Mouse (Mus musculus) macrophage (primary cell): ENCODE data around the gene Ulbp1. TPM values are rescaled to one million over a fixed set of nuclear protein-coding genes. Genes with fewer than 3 reads are reported as not detected.

Source experiments
- H3K27ac ChIP-seq: fragments of 350-480 bp; formaldehyde crosslinking; 2 replicates; pipeline ENCODE4 v1.9.0; 2021
- H3K36me3 ChIP-seq: fragments of 350-480 bp; formaldehyde crosslinking; 2 replicates; pipeline ENCODE4 v1.9.0; 2021; ENCODE audit errors: inconsistent target
- H3K4me3 ChIP-seq: fragments of 350-480 bp; formaldehyde crosslinking; 2 replicates; pipeline ENCODE4 v1.9.0; 2021; ENCODE audit errors: inconsistent target
- H3K79me2 ChIP-seq: fragments of 350-480 bp; formaldehyde crosslinking; 2 replicates; pipeline ENCODE4 v1.9.0; 2021; ENCODE audit errors: inconsistent target
- WGBS: methylation state at CpG from one replicate; pipeline ENCODE4 v1.1.7; 2026; ENCODE audit warnings: inconsistent platforms; ENCODE audit not compliant: missing documents; 5-methylcytosine and 5-hydroxymethylcytosine counted together
- polyA plus RNA-seq: library from polyadenylated mRNA; stranded (reverse); fragments of 250-400 nt; gene quantifications from 3 replicates; pipeline ENCODE4 v1.2.4, GENCODE M21; 2018; ENCODE audit warnings: inconsistent platforms

Gene Ulbp1
- polyA plus RNA-seq, 1 experiment from 2014 or later = 23.8 TPM

GRCm38 (mm10) chr10:7391108-7391507 lies 82.3 kb downstream of the Ulbp1 start:
- 1% methylated on average over 29 of the region's 31 CpGs for WGBS
- Histone ChIP-seq H3K36me3 (no peaks in the 10 kb centered on the region), H3K79me2 (no peaks in the 10 kb centered on the region), H3K4me3 (peak overlapping the region; percentile 34), H3K27ac (no peak overlapping the region)

Other genes with a start within 250 kb of the Ulbp1 start
- 8.9 to 12.3 TPM (median 11.3 TPM) in 3 replicates for gene Lrp11, start 116.2 kb upstream of the Ulbp1 start, polyA plus RNA-seq
- gene Nup43, start 193.9 kb upstream of the Ulbp1 start, polyA plus RNA-seq = 4.6 to 21.2 TPM (median 6.0 TPM) in 3 replicates
- gene Pcmt1, start 207.5 kb upstream of the Ulbp1 start, polyA plus RNA-seq = 35.0 to 67.7 TPM (median 47.9 TPM) in 3 replicates
- gene Lats1, start 207.6 kb upstream of the Ulbp1 start, polyA plus RNA-seq = 12.6 to 14.5 TPM (median 13.7 TPM) in 3 replicates